Mouse (Mus musculus): Measurements from ENCODE around the gene Iqgap2. TPM values are rescaled to one million over a fixed set of nuclear protein-coding genes. Genes with fewer than 3 reads are reported as not detected.

Iqgap2 gene
- total and polyA plus RNA-seq, 2 experiments from 2014 or later: 2.0 to 5.4 TPM

GRCm38 (mm10) chr13:95893166-95893565 is 1.4 kb upstream of the Iqgap2 start:
- ATAC-seq (ENCODE audit: low FRiP score) (no peak), DNase-seq (ENCODE audit: low spot score) (no peak)
- Histone ChIP-seq H3K27me3 (ENCODE audit: insufficient read depth, low read length) (no peaks in the 10 kb centered on the region), H3K4me3 (ENCODE audit: low read depth, low read length) (no peak overlapping the region), H3K4me1 (ENCODE audit: insufficient read depth, low read length) (peaks cover 4% of the 10 kb centered on the region; the same call in 1 of the 2 replicates), H3K27ac (ENCODE audit: low read depth, low read length) (no peak overlapping the region), H3K9me3 (ENCODE audit: low read length) (no peaks in the 10 kb centered on the region), H3K9ac (replicated peaks; ENCODE audit: low read length, poor library complexity, severe bottlenecking) (no peak overlapping the region), H3K4me2 (ENCODE audit: low read depth, low read length, poor library complexity, severe bottlenecking) (no peak overlapping the region), H3K36me3 (ENCODE audit: insufficient read depth, low read length) (no peaks in the 10 kb centered on the region)
- WGBS: 91% methylated on average over 4 of the region's 4 CpGs
- no peak for TF ChIP-seq CTCF (IDR thresholded peaks at IDR 0.05)

DNA sequence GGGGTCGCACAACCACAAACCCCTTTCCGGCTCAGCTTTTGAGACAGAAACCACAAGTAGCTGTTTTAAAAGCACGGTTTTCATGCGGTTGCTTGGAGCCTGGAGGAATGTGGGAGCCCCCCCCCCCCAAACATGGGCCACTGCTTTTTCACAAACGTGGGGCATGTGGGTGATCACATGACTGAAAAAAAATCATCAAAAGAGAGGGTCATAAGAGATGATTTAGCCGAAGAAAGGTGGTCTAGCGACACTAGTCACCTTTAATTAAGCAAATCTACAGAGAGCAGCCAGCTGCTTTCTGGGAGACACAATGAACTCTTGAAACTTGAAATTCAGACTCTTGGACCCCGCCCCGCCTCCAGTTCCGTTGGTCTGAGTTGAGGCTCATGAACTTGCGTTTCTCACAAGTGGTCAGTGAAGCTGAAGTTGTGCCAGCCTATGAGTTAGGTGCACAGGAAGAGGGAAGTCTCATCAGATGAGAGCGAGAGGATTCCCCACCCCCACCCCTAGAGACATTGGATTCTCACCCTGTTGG is 956 bp upstream of the Iqgap2 start:
- Histone ChIP-seq H3K4me1 (ENCODE audit: insufficient read depth, low read length) (peaks cover 4% of the 10 kb centered on the region; the same call in 1 of the 2 replicates), H3K9ac (replicated peaks; ENCODE audit: low read length, poor library complexity, severe bottlenecking) (peak overlapping the region; percentile 62), H3K4me3 (ENCODE audit: low read depth, low read length) (peak overlapping the region; percentile 73), H3K27me3 (ENCODE audit: insufficient read depth, low read length) (no peaks in the 10 kb centered on the region), H3K9me3 (ENCODE audit: low read length) (no peaks in the 10 kb centered on the region), H3K27ac (ENCODE audit: low read depth, low read length) (no peak overlapping the region), H3K4me2 (ENCODE audit: low read depth, low read length, poor library complexity, severe bottlenecking) (peak overlapping the region; percentile 82), H3K36me3 (ENCODE audit: insufficient read depth, low read length) (no peaks in the 10 kb centered on the region)
- DNase-seq (ENCODE audit: low spot score) (no peak), ATAC-seq (ENCODE audit: low FRiP score) (no peak)
- WGBS: 12% methylated on average over 12 of the region's 12 CpGs
- TF ChIP-seq CTCF (IDR thresholded peaks at IDR 0.05): no peak

DNA sequence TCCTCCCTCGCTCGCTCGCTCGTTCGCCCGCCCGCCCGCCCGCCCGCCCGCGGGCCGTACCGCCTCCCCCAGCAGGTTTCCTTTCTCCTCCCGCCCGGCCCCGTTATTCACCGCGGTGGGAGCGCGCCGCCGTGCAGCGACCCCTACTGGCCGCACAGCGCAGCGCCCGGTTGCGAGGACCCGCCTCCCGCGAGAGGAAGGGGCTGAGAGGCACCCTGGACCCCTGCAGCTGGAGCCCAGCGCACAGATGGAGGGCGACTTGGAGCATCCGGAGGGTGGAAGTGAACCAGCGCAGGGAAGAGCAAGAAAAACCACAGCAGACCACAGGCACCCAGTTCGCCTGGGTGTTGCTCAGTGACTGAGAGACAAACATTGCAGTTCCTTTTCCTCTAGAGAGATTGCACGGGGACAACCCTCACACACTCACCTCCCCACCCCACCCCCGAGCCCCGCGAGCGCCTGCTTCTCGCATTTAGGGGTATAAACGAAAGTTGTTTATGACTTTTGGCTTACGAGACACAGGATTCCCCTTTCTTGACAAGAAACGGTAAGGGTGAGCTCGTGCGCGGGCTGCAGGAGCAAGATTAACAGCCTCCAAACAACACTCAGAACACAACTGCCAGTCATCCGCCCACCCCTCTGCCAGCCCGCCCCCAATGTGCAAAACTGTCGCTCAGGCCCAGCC is 346 bp upstream of the Iqgap2 start:
- ATAC-seq (ENCODE audit: low FRiP score) (peak; percentile 86), DNase-seq (ENCODE audit: low spot score) (peak; percentile 73)
- no peaks in the 10 kb centered on the region for H3K36me3 ChIP-seq (ENCODE audit: insufficient read depth, low read length)
- H3K9me3 ChIP-seq (ENCODE audit: low read length): no peaks in the 10 kb centered on the region
- peaks cover 4% of the 10 kb centered on the region; the same call in 1 of the 2 replicates for H3K4me1 ChIP-seq (ENCODE audit: insufficient read depth, low read length)
- H3K9ac ChIP-seq (replicated peaks; ENCODE audit: low read length, poor library complexity, severe bottlenecking): peak overlapping the region; percentile 62
- 2% methylated on average over 30 of the region's 52 CpGs for WGBS
- H3K27me3 ChIP-seq (ENCODE audit: insufficient read depth, low read length): no peaks in the 10 kb centered on the region
- TF ChIP-seq CTCF (IDR thresholded peaks at IDR 0.05): peak; percentile 86
- peak overlapping the region; percentile 43; the same call in 1 of the 2 replicates for H3K27ac ChIP-seq (ENCODE audit: low read depth, low read length)
- peak overlapping the region; percentile 82 for H3K4me2 ChIP-seq (ENCODE audit: low read depth, low read length, poor library complexity, severe bottlenecking)
- H3K4me3 ChIP-seq (ENCODE audit: low read depth, low read length): peak overlapping the region; percentile 73

DNA sequence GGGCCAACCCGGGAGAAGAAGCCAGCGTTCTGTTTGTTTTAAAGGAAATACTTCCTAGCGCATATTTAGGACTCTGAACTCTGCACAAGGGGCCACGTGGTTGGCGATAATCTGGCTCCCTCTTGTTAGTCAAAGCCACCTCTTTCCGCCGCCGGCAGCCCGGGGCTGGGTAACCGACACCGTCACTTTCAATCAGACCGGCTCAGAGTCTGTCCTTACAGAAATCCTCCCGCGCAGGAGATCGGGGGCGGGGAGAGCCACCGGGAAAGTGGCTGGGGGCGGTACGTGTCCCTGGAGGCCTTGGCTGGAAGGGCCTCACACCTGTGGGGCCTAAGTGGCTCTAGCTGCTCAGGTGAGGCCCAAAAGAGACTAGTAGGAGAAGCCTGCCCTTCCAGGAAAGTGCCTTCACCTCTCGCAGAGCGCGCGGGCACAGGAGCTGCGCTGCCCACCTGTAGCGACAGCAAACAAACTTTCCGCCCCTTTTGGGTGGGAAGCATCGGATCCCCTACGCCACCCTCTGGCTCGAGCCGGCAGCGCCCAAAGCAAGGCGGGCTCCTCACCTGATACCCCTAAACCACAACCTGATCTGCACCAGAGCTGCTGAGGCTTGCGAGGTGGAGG is 761 bp downstream of the Iqgap2 start:
- DNase-seq (ENCODE audit: low spot score): peak; percentile 51
- H3K36me3 ChIP-seq (ENCODE audit: insufficient read depth, low read length): no peaks in the 10 kb centered on the region
- no peak overlapping the region for H3K27ac ChIP-seq (ENCODE audit: low read depth, low read length)
- peak overlapping the region; percentile 62 for H3K9ac ChIP-seq (replicated peaks; ENCODE audit: low read length, poor library complexity, severe bottlenecking)
- peak overlapping the region; percentile 82 for H3K4me2 ChIP-seq (ENCODE audit: low read depth, low read length, poor library complexity, severe bottlenecking)
- no peaks in the 10 kb centered on the region for H3K9me3 ChIP-seq (ENCODE audit: low read length)
- WGBS: under 1% methylated on average over 33 of the region's 33 CpGs
- no peaks in the 10 kb centered on the region for H3K27me3 ChIP-seq (ENCODE audit: insufficient read depth, low read length)
- peak; percentile 59 for TF ChIP-seq CTCF (IDR thresholded peaks at IDR 0.05)
- peak; percentile 42; the same call in 1 of the 2 replicates for ATAC-seq (ENCODE audit: low FRiP score)
- peak overlapping the region; percentile 73 for H3K4me3 ChIP-seq (ENCODE audit: low read depth, low read length)
- peaks cover 4% of the 10 kb centered on the region; the same call in 1 of the 2 replicates for H3K4me1 ChIP-seq (ENCODE audit: insufficient read depth, low read length)

GRCm38 (mm10) chr13:95889981-95890545 is 1.7 kb downstream of the Iqgap2 start:
- no peak for ATAC-seq (ENCODE audit: low FRiP score)
- Histone ChIP-seq H3K4me2 (ENCODE audit: low read depth, low read length, poor library complexity, severe bottlenecking) (peak overlapping the region; percentile 82), H3K27me3 (ENCODE audit: insufficient read depth, low read length) (no peaks in the 10 kb centered on the region), H3K9ac (replicated peaks; ENCODE audit: low read length, poor library complexity, severe bottlenecking) (no peak overlapping the region), H3K27ac (ENCODE audit: low read depth, low read length) (no peak overlapping the region), H3K4me1 (ENCODE audit: insufficient read depth, low read length) (peaks cover 4% of the 10 kb centered on the region; the same call in 1 of the 2 replicates), H3K4me3 (ENCODE audit: low read depth, low read length) (peak overlapping the region; percentile 5; the same call in 1 of the 2 replicates), H3K9me3 (ENCODE audit: low read length) (no peaks in the 10 kb centered on the region), H3K36me3 (ENCODE audit: insufficient read depth, low read length) (no peaks in the 10 kb centered on the region)
- TF ChIP-seq CTCF (IDR thresholded peaks at IDR 0.05): no peak
- 18% methylated on average over 8 of the region's 8 CpGs for WGBS
- DNase-seq (ENCODE audit: low spot score): no peak
